Mouse (Mus musculus): Measurements from ENCODE around the gene P2ry13. TPM values are rescaled to one million over a fixed set of nuclear protein-coding genes. Genes with fewer than 3 reads are reported as not detected.

Gene P2ry13
- polyA plus RNA-seq, 1 experiment from 2014 or later = 0.73 TPM

DNA sequence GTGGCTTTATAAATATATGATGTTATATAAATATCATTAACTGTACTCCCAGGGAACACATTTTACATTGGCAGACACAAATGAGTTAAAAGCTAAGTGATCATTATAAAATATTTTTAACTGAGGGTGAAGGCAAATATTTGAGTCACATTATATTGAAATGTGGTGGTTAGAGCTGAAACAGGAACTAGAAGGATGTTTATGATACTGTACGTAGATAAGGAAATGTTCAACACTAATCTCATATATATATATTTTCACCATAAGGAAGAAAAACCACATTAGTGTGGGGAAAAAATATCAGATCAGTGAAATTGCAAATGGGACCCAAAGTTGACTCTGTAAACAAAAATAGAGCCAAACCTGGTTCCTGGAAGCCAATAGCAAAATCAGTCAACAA, 50.2 kb downstream of the P2ry13 start:
- Histone ChIP-seq H3K4me2 (no peak overlapping the region), H3K27ac (no peak overlapping the region), H3K4me1 (no peaks in the 10 kb centered on the region), H3K4me3 (replicated peaks) (no peak overlapping the region), H3K36me3 (no peaks in the 10 kb centered on the region), H3K9ac (no peak overlapping the region), H3K27me3 (no peaks in the 10 kb centered on the region), H3K9me3 (replicated peaks) (no peaks in the 10 kb centered on the region)
- WGBS = 79% methylated on average over 1 of the region's 1 CpGs
- no peak for ATAC-seq (replicated peaks; ENCODE audit: low FRiP score)

Other genes starting within 250 kb of the P2ry13 start
- 2.4 and 2.5 TPM in 2 replicates for gene Med12l, start 205.1 kb downstream of the P2ry13 start, polyA plus RNA-seq (2015; fragmentation: Nextera tagmentation; extraction: Ambion mirVana)
- 1.0 and 1.5 TPM in 2 replicates for gene Gpr171, start 109.1 kb downstream of the P2ry13 start, polyA plus RNA-seq (2015; fragmentation: Nextera tagmentation; extraction: Ambion mirVana)
- 2.3 and 3.0 TPM in 2 replicates for gene P2ry14, start 57.3 kb downstream of the P2ry13 start, polyA plus RNA-seq (2015; fragmentation: Nextera tagmentation; extraction: Ambion mirVana)
- gene Gpr87, start 15.8 kb downstream of the P2ry13 start, polyA plus RNA-seq (2015; fragmentation: Nextera tagmentation; extraction: Ambion mirVana) = 0.31 TPM in 1 of 2 replicates, not detected in the other
- gene P2ry12, start 52.0 kb upstream of the P2ry13 start, polyA plus RNA-seq (2015; fragmentation: Nextera tagmentation; extraction: Ambion mirVana) = 1.0 and 2.1 TPM in 2 replicates
- gene Igsf10, start 133.5 kb upstream of the P2ry13 start, polyA plus RNA-seq (2015; fragmentation: Nextera tagmentation; extraction: Ambion mirVana) = 3.8 and 4.1 TPM in 2 replicates